Mouse (Mus musculus) liver, postnatal 0 days (tissue): ENCODE measurements around the gene Hsdl1. TPM values are rescaled to one million over a fixed set of nuclear protein-coding genes. Genes with fewer than 3 reads are reported as not detected.
A peak's percentile ranks its signal among the peaks of the same experiment; 100 is the strongest.

ENCODE experiments used
- ATAC-seq: fragments of 200-750 bp; cut with Nextera tagmentation; 2 replicates; pipeline ENCODE4 v1.8.0; 2017; ENCODE audit warnings: mild to moderate bottlenecking, moderate library complexity
- DNase-seq: peaks from one replicate; pipeline ENCODE4 v3.0.0-alpha.2; 2016
- H3K27ac ChIP-seq: fragments of 300-500 bp; sonication (generic); 2 replicates; pipeline ENCODE4 v1.5.1; 2014; ENCODE audit warnings: antibody characterized with exemption, moderate library complexity, mild to moderate bottlenecking, low read depth
- H3K27me3 ChIP-seq: fragments of 300-500 bp; sonication (generic); 2 replicates; pipeline ENCODE4 v1.6.1; 2014; ENCODE audit warnings: low read length, control low read depth, mixed read lengths; ENCODE audit not compliant: insufficient read depth
- H3K36me3 ChIP-seq: fragments of 300-500 bp; sonication (generic); replicated peaks from 2 replicates; pipeline ENCODE4 v1.6.1; 2014; ENCODE audit warnings: mild to moderate bottlenecking, control low read depth, low read length, moderate library complexity, mixed read lengths; ENCODE audit not compliant: insufficient read depth
- H3K4me1 ChIP-seq: fragments of 300-500 bp; sonication (generic); 2 replicates; pipeline ENCODE4 v1.6.1; 2014; ENCODE audit warnings: antibody characterized with exemption, mild to moderate bottlenecking, control low read depth; ENCODE audit not compliant: insufficient read depth
- H3K4me2 ChIP-seq: fragments of 300-500 bp; sonication (generic); 2 replicates; pipeline ENCODE4 v1.6.1; 2014; ENCODE audit warnings: low read depth, mild to moderate bottlenecking, low read length, moderate library complexity, mixed read lengths
- H3K4me3 ChIP-seq: fragments of 300-500 bp; sonication (generic); 2 replicates; pipeline ENCODE4 v1.5.1; 2014; ENCODE audit warnings: low read depth, low read length
- H3K9ac ChIP-seq: fragments of 300-500 bp; sonication (generic); replicated peaks from 2 replicates; pipeline ENCODE4 v1.6.1; 2014; ENCODE audit warnings: mild to moderate bottlenecking, moderate library complexity
- H3K9me3 ChIP-seq: fragments of 300-500 bp; sonication (generic); 2 replicates; pipeline ENCODE4 v1.6.1; 2016; ENCODE audit warnings: mild to moderate bottlenecking, control low read depth, low read length, mixed read lengths
- CTCF ChIP-seq: sonication (generic); IDR thresholded peaks from 2 replicates; pipeline ENCODE4 v1.5.1; 2016; ENCODE audit warnings: antibody characterized with exemption, low read depth
- EP300 ChIP-seq: IDR thresholded peaks from 2 replicates; pipeline ENCODE4 v1.6.1; 2016; ENCODE audit warnings: antibody characterized with exemption, low read depth, mild to moderate bottlenecking
- WGBS: fragments of 180-500 bp; shearing (Covaris S2); extraction: QIAGEN DNeasy Blood & Tissue Kit; methylation state at CpG from one replicate; pipeline ENCODE4 v1.1.7; 2014; ENCODE audit not compliant: insufficient replicate concordance; 5-methylcytosine and 5-hydroxymethylcytosine counted together
- polyA plus RNA-seq: library from polyadenylated mRNA; unstranded; fragments of >200 nt; fragmentation: Nextera tagmentation; extraction: Ambion mirVana; gene quantifications from 2 replicates; pipeline ENCODE4 v1.2.1, GENCODE M21; 2015

Gene Hsdl1
- polyA plus RNA-seq, 1 experiment from 2014 or later = 12.5 TPM

DNA sequence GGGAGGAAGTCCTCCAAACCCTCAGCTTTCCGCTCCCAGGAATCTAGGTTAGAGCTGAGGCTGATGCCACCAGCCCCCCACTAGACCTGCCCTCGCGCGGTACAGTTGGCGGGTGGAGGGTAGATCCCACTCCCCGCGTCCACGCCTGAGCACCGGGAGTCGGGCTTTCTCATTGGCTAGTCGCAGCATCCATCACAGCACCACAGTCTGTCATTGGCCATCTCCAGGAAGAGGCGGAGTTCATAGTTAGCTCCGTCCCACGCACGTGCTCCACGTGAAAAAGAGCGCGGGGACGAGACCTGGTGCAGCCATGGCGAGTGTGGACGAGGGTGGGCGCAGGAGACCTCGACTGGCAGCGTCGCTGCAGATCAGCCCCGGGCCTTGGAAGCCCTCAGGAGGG, 37.5 kb upstream of the Hsdl1 start, which contains the start of gene Adad2:
Gene Adad2 (plus strand): TSS at position 277 of the 400 bp plus-strand sequence.
- TF ChIP-seq EP300 (no peak), CTCF (no peak)
- ATAC-seq (no peak), DNase-seq (no peak)
- H3K27me3 ChIP-seq = no peaks in the 10 kb centered on the region
- no peaks in the 10 kb centered on the region for H3K4me1 ChIP-seq
- no peak within 1 kb of the TSS for H3K27ac ChIP-seq
- H3K4me2 ChIP-seq = no peak within 1 kb of the TSS
- 77% methylated on average over 24 of the region's 26 CpGs for WGBS
- peaks cover 4% of the 10 kb centered on the region for H3K9me3 ChIP-seq
- H3K36me3 ChIP-seq = no peaks in the 10 kb centered on the region
- H3K9ac ChIP-seq = no peak within 1 kb of the TSS
- H3K4me3 ChIP-seq = no peak within 1 kb of the TSS

DNA sequence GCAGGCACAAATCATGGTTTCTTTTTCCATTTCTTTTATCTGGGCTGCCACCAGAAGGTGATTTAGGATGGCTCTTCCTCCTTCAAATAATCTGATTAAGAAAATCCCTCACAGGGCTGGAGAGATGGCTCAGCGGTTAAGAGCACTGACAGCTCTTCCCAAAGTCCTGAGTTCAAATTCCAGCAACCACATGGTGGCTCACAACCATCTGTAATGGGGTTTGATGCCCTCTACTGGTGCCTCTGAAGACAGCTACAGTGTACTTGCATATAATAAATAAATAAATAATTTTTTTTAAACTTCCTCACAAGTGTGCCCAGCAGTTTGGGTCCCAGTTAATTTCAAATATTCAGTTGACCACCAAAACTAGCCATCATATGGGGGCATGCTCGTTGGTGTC, 31.2 kb upstream of the Hsdl1 start:
- Histone ChIP-seq H3K4me1 (peaks cover 11% of the 10 kb centered on the region), H3K4me2 (no peak overlapping the region), H3K27me3 (no peaks in the 10 kb centered on the region), H3K36me3 (peaks cover 10% of the 10 kb centered on the region), H3K9ac (no peak overlapping the region), H3K4me3 (no peak overlapping the region), H3K27ac (no peak overlapping the region), H3K9me3 (peaks cover 4% of the 10 kb centered on the region)
- DNase-seq = no peak
- TF ChIP-seq EP300 (no peak), CTCF (peak; percentile 30; the same call in 1 of the 2 replicates)
- no peak for ATAC-seq
- 56% methylated on average over 2 of the region's 2 CpGs for WGBS

DNA sequence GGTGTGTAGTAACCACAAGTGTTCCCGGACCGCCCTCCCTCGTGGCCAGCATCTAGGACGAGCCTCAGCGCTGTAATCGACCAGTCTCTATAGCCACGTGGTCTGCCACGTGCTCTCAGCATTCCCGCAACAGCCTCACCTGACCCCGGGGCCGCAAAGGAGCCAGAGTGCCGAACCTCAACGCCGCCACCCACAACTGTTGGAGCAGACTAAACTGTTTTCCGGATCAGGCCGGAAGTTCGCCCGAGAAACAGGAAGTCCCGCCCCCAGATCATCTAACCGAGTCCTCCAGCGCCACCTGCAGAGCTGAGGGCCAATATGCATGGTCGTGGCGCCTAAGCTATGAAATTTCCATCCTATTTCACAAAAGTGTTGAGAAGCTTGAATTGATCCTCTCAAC, 30.0 kb upstream of the Hsdl1 start, which contains the start of gene Taf1c:
Gene Taf1c (minus strand): TSS at position 227 of the 400 bp plus-strand sequence.
- H3K4me3 ChIP-seq = peak within 1 kb of the TSS; percentile 77
- DNase-seq = peak; percentile 96
- H3K9me3 ChIP-seq = peaks cover 4% of the 10 kb centered on the region
- H3K36me3 ChIP-seq = peaks cover 16% of the 10 kb centered on the region
- peak within 1 kb of the TSS; percentile 89 for H3K4me2 ChIP-seq
- H3K9ac ChIP-seq = peak within 1 kb of the TSS; percentile 81
- H3K27me3 ChIP-seq = no peaks in the 10 kb centered on the region
- H3K4me1 ChIP-seq = peaks cover 11% of the 10 kb centered on the region
- ATAC-seq = peak; percentile 95
- H3K27ac ChIP-seq = peak within 1 kb of the TSS; percentile 83
- under 1% methylated on average over 23 of the region's 23 CpGs for WGBS
- TF ChIP-seq EP300 (peak; percentile 65; the same call in 1 of the 2 replicates), CTCF (peak; percentile 97)

GRCm38 (mm10) chr8:119604398-119604803, 29.4 kb upstream of the Hsdl1 start:
- no peaks in the 10 kb centered on the region for H3K27me3 ChIP-seq
- peaks cover 16% of the 10 kb centered on the region for H3K36me3 ChIP-seq
- peak overlapping the region; percentile 77 for H3K4me3 ChIP-seq
- peaks cover 4% of the 10 kb centered on the region for H3K9me3 ChIP-seq
- peak overlapping the region; percentile 89 for H3K4me2 ChIP-seq
- ATAC-seq (peak; percentile 64), DNase-seq (no peak)
- WGBS = 17% methylated on average over 12 of the region's 12 CpGs
- H3K27ac ChIP-seq = peak overlapping the region; percentile 83
- peak overlapping the region; percentile 81 for H3K9ac ChIP-seq
- H3K4me1 ChIP-seq = peaks cover 11% of the 10 kb centered on the region
- TF ChIP-seq CTCF (no peak), EP300 (no peak)

- H3K4me3 ChIP-seq = peak overlapping the region; percentile 77; the same call in 1 of the 2 replicates
- DNase-seq (no peak), ATAC-seq (no peak)
- H3K36me3 ChIP-seq = peaks cover 19% of the 10 kb centered on the region
- no peaks in the 10 kb centered on the region for H3K9me3 ChIP-seq
- no peak overlapping the region for H3K27ac ChIP-seq
- peaks cover 11% of the 10 kb centered on the region for H3K4me1 ChIP-seq
- H3K27me3 ChIP-seq = no peaks in the 10 kb centered on the region
- no peak for TF ChIP-seq EP300
- TF ChIP-seq CTCF = no peak
- peak overlapping the region; percentile 81 for H3K9ac ChIP-seq
- 85% methylated on average over 4 of the region's 4 CpGs for WGBS
- H3K4me2 ChIP-seq = peak overlapping the region; percentile 89
Observed at GRCm38 (mm10) chr8:119603771-119604170, 28.8 kb upstream of the Hsdl1 start.

DNA sequence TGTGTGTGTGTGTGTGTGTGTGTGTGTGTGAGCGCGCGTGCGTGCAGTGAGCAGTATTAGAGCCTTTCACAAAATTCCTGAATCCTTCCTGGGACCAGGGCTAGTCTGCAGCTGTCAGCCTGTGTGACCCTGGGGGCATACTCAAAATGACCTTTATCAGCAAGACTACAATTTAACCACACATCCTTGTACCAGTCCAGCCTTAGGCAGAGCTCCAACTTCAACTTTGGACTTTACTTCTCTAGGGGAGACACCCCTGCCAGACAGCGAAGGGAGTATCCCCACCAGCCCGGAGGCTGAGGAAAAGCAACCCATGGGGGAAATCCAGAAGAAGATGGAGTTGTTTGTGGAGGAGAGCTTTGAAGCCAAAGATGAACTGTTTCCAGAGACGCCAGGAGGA, 16.5 kb upstream of the Hsdl1 start:
- no peaks in the 10 kb centered on the region for H3K9me3 ChIP-seq
- ATAC-seq (no peak), DNase-seq (no peak)
- H3K4me1 ChIP-seq = no peaks in the 10 kb centered on the region
- TF ChIP-seq CTCF (no peak), EP300 (no peak)
- no peaks in the 10 kb centered on the region for H3K27me3 ChIP-seq
- H3K36me3 ChIP-seq = no peaks in the 10 kb centered on the region
- H3K9ac ChIP-seq = no peak overlapping the region
- WGBS = 79% methylated on average over 7 of the region's 7 CpGs
- no peak overlapping the region for H3K4me3 ChIP-seq
- no peak overlapping the region for H3K27ac ChIP-seq
- no peak overlapping the region for H3K4me2 ChIP-seq
